Mouse (Mus musculus) neural tube, embryonic 12.5 days (tissue): ENCODE data around the gene Bivm. TPM values are rescaled to one million over a fixed set of nuclear protein-coding genes. Genes with fewer than 3 reads are reported as not detected.

Source experiments
- polyA plus RNA-seq: library from polyadenylated mRNA; unstranded; fragments of >200 nt; fragmentation: Nextera tagmentation; extraction: Ambion mirVana; gene quantifications from 2 replicates; pipeline ENCODE4 v1.2.1, GENCODE M21; 2016

The Bivm gene
- polyA plus RNA-seq, 1 experiment from 2014 or later: 31.9 TPM

Other genes with a start within 250 kb of the Bivm start
- 61.4 and 68.7 TPM in 2 replicates for gene Tpp2, start 185.3 kb upstream of the Bivm start, polyA plus RNA-seq
- 0.43 and 0.66 TPM in 2 replicates for gene Mettl21c, start 98.9 kb upstream of the Bivm start, polyA plus RNA-seq
- 0.03 and 0.10 TPM in 2 replicates for gene Gm8251, start 57.0 kb upstream of the Bivm start, polyA plus RNA-seq
- gene Tex30, start 16.5 kb upstream of the Bivm start, polyA plus RNA-seq: 73.2 and 74.8 TPM in 2 replicates
- gene Kdelc1, start 149 bp upstream of the Bivm start, polyA plus RNA-seq: 44.5 and 45.3 TPM in 2 replicates
- 42.3 and 43.0 TPM in 2 replicates for gene Ercc5, start 28.8 kb downstream of the Bivm start, polyA plus RNA-seq
- not detected in 2 replicates for gene Mettl21e, start 100.0 kb downstream of the Bivm start, polyA plus RNA-seq